Mouse (Mus musculus): Measurements from ENCODE around the gene Hinfp.
"Not testable (repeated sequence)": the region's sequence is repeated elsewhere in the genome, so short reads cannot be mapped to it uniquely, and the experiment has no call there.

Gene Hinfp

GRCm38 (mm10) chr9:44311136-44312134, 6.0 kb upstream of the Hinfp start:
- DNase-seq (ENCODE audit: low spot score in 2 of 2), result no peak

DNA sequence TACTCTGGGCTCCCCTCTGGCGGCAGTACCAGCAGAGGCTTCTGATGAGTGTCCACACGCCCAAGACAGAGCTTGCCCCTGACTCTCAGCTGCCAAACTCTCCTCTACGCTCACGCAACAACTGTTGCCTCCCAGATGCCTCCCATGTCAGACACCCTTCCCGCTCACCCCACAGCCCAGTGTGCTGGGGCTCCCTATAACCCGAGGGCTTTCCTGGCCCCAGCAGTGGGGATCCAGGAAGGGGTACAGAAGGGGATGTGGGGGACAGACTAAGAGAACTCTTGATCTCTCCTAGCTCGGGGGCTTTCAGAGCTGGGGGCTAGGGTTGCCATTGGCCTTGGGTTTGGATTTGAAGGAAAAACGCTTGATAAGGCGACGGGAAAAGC, 5.3 kb upstream of the Hinfp start:
- DNase-seq (ENCODE audit: low spot score in 2 of 2), result no peak

- DNase-seq (ENCODE audit: low spot score in 2 of 2), result no peak
Observed at GRCm38 (mm10) chr9:44309756-44310155, 4.3 kb upstream of the Hinfp start.

- DNase-seq (ENCODE audit: low spot score in 2 of 2), result no peak
Observed at GRCm38 (mm10) chr9:44307248-44307647, 1.8 kb upstream of the Hinfp start.

- no peak for DNase-seq (ENCODE audit: low spot score in 2 of 2)
Observed at GRCm38 (mm10) chr9:44306532-44306931, 1.1 kb upstream of the Hinfp start.

DNA sequence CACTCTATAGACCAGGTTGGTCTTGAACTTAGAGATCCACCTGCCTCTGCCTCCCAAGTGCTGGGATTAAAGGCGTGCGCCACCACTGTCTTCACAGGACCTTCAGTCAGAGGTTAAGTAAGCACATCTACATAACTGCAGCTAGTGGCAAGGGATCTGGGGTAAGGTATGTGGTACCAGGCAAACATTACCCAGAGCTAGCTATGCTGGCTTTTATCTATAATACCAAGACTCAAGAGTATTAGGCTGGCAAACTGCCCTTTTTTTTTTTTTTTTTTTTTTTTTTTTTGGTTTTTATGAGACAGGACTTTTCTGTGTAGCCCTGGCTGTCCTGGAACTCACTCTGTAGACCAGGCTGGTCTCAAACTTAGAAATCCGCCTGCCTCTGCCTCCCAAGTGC, 5.5 kb downstream of the Hinfp start:
- not testable (repeated sequence) for DNase-seq (ENCODE audit: low spot score in 2 of 2)

DNA sequence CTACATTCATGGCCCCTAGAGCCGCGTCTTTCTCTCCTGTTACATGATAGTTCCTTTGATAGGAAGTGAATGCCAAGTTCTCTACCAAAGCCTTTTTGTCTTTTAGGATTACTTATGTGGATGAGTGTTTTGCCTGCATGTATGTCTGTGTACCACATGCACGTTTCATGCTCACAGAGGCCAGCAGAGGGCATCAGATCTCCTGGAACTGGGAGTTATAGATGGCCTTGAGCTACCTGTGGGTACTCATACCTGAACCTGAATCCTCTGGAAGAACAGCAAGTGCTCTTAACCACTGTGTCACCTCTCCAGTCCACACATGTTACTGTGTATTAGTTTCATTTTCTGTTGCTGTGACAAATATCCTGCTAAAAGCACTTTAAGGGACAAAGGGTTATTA, 13.0 kb downstream of the Hinfp start:
- no peak for DNase-seq (ENCODE audit: low spot score in 2 of 2)

GRCm38 (mm10) chr9:44288959-44289291, 16.5 kb downstream of the Hinfp start:
- no peak for DNase-seq (ENCODE audit: low spot score in 2 of 2)

- DNase-seq (ENCODE audit: low spot score in 2 of 2), result no peak
Observed at GRCm38 (mm10) chr9:44288076-44288958, 17.2 kb downstream of the Hinfp start, which contains the start of gene Abcg4. TSS of gene Abcg4 (minus strand) at chr9:44288615.

- DNase-seq (ENCODE audit: low spot score in 2 of 2), result no peak
Observed at GRCm38 (mm10) chr9:44287401-44288075, 17.9 kb downstream of the Hinfp start.

GRCm38 (mm10) chr9:44287003-44287400, 18.5 kb downstream of the Hinfp start:
- DNase-seq (ENCODE audit: low spot score in 2 of 2), result no peak

DNA sequence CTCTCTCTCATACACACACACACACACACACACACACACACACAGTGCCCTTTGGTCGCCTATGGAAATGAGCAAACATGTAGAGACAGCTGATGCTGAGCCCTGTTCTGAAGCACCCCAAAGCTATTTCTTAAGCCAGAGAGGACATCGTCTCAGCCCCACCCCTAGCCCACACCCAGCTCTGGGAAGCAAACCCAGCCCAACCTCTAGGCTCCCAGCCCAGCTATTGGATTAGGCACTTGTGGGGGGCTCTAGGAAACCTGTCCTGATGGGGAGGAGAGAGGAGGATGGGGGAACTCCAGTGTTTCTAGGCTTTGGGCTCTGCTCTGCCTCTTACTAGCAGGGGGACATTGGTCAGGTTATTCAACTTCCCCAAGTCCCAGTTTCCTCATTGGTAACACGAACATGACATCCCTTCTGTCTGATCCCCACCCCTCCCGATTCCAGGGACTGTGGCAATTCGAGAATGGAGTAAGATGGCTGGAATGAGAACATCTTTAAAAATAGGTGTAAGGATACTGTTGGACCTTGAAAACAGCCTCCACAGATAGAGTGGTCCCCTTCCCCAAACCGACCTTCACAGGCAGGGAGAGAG, 19.1 kb downstream of the Hinfp start:
- no peak for DNase-seq (ENCODE audit: low spot score in 2 of 2)

DNA sequence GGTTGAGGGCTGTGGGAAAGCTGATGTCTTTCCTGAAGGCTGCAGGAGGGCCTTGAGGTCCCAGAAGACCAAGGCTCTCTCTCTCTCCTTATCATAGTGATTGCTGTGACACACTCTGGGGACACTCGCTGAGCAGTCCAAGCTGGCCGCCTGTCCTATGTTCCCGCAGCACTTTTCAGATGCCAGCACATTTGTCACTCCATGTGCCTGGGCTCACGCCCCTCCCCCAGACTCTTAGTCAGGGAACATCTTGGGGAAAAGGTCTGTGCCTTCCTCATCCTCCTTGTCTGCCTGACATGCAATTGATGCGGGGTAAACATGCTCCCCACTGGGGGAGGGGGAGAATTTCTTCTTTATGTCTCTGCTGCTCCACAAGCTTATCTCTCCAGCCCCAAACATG, 22.3 kb downstream of the Hinfp start:
- no peak for DNase-seq (ENCODE audit: low spot score in 2 of 2)

DNA sequence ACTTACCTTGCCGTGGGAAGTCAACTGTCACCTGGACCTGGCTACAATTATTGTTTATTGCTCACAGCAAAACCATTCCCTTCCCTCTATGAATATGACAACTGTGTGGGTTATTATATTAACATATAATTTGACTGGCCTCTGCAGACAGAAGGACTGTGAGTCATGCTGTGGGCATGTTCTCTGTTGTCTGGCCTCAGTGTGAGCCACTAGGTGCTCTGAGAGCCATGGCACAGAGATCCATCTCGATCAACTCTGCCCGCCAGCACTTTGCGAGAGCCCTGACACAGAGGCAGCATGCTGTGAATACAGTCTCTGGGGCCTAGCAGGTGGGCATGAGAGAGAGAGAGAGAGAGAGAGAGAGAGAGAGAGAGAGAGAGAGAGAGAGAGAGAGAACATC, 35.5 kb downstream of the Hinfp start:
- DNase-seq (ENCODE audit: low spot score in 2 of 2), result no peak

- no peak for DNase-seq (ENCODE audit: low spot score in 2 of 2)
Observed at GRCm38 (mm10) chr9:44269077-44269476, 36.4 kb downstream of the Hinfp start.

GRCm38 (mm10) chr9:44268432-44268831, 37.0 kb downstream of the Hinfp start, which contains the start of gene Nlrx1:
TSS of gene Nlrx1 (minus strand) at chr9:44268599.
- no peak for DNase-seq (ENCODE audit: low spot score in 2 of 2)

- DNase-seq (ENCODE audit: low spot score in 2 of 2), result peak; percentile 89 to 95
Observed at GRCm38 (mm10) chr9:44268027-44268360, 37.5 kb downstream of the Hinfp start.

GRCm38 (mm10) chr9:44267319-44268026, 38.0 kb downstream of the Hinfp start:
- DNase-seq (ENCODE audit: low spot score in 2 of 2), result peak in 1 of 2 experiments; percentile 41

DNA sequence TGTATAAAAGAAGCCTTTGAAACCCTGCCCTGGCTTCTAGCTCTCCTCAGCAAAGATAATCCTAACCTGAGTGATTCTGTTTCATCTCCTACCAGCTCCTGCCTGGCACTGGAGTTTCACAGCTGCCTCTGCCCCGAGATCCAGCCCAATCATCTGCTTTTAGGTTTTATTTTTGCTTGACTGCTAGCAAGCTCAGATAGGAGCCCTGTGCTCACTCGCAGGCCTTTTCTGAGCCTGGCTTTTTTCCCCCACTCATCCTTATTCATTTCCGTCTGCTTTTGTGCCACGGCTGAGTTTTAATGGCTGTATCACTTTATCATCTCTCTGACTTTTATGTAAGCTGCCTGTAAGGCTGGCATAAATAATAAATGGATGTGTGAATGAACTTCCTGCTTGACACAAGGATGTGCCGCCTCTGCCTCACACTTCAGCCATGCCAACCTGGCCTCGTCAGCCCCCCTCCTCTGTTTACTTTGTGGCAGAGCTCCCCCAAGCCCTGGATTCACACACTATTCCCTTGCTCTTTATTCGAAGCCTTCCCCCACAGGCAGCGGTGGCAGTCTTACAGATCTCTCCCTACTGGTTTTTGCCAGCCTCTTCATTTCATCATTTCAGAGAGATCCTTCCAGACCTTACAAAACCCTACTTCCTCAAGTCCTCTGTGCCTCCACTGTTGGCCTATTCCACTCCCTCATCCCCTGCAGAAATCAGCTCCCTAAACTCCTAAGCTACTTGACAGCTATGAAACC, 38.8 kb downstream of the Hinfp start:
- no peak for DNase-seq (ENCODE audit: low spot score in 2 of 2)

- no peak for DNase-seq (ENCODE audit: low spot score in 2 of 2)
Observed at GRCm38 (mm10) chr9:44261388-44261787, 44.1 kb downstream of the Hinfp start.
